Mouse (Mus musculus) olfactory bulb, adult 2 months (tissue): ENCODE measurements around the gene Hectd4. TPM values are rescaled to one million over a fixed set of nuclear protein-coding genes. Genes with fewer than 3 reads are reported as not detected.

ENCODE experiments used
- H3K27ac ChIP-seq: fragments of 200-500 bp; 2 replicates; pipeline ENCODE4 v1.5.1; 2012; ENCODE audit warnings: low read depth, low read length; ENCODE audit not compliant: insufficient read depth
- H3K4me1 ChIP-seq: fragments of 200-500 bp; 2 replicates; pipeline ENCODE4 v1.6.1; 2012; ENCODE audit warnings: low read length; ENCODE audit not compliant: control insufficient read depth, insufficient read depth
- H3K4me3 ChIP-seq: fragments of 200-500 bp; 2 replicates; pipeline ENCODE4 v1.5.1; 2012; ENCODE audit warnings: mild to moderate bottlenecking, low read depth, low read length, moderate library complexity; ENCODE audit not compliant: insufficient read depth
- CTCF ChIP-seq: fragments of 200-500 bp; IDR thresholded peaks from 2 replicates; pipeline ENCODE4 v1.5.1; 2012; ENCODE audit warnings: low read depth, mild to moderate bottlenecking, low read length, moderate library complexity; ENCODE audit not compliant: insufficient read depth
- POLR2A ChIP-seq: fragments of 200-500 bp; IDR thresholded peaks from 2 replicates; pipeline ENCODE4 v1.6.1; 2012; ENCODE audit warnings: mild to moderate bottlenecking, low read depth, low read length, moderate library complexity; ENCODE audit not compliant: insufficient read depth
- WGBS: fragments of 180-500 bp; shearing (Covaris S2); methylation state at CpG from one replicate; pipeline ENCODE4 v1.1.7; 2018; 5-methylcytosine and 5-hydroxymethylcytosine counted together
- polyA plus RNA-seq: library from polyadenylated mRNA; stranded (reverse); fragments of >200 nt; gene quantifications from 2 replicates; pipeline ENCODE4 v1.2.4, GENCODE M21; 2012; ENCODE audit warnings: low replicate concordance; ENCODE audit not compliant: missing spikeins, insufficient read depth, insufficient read length

Gene Hectd4
- polyA plus RNA-seq, 1 experiment: not detected

DNA sequence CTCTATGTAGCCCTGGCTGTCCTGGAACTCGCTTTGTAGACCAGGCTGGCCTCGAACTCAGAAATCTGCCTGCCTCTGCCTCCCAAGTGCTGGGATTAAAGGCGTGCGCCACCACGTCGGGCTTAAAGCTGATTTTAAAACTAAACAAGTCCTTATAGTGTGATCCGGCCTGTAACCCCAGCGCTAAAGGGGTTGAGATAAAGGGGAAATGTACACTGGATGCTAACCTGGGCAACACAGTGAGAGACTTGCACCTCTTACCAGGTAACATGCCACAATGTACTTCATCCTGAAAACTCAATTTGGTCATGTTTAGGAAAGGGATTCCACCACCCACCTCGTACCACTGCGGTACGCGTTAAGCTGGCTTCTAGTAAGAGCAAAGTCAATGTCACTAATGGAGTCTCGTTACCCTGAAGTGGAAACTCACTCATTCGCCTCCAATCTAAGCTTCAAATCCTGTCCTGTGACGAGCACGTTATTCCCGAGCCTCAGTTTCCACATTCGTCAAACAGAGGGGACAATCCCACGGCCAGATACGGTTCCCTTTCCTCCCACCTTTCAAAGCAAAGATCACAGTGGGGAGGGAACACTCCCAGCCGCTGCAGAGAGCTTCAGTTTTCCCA, 29.7 kb upstream of the Hectd4 start:
- 30% methylated on average over 21 of the region's 21 CpGs for WGBS
- peaks cover 19% of the 10 kb centered on the region for H3K4me1 ChIP-seq
- TF ChIP-seq CTCF (no peak), POLR2A (no peak)
- peak overlapping the region; percentile 90 for H3K4me3 ChIP-seq
- no peak overlapping the region for H3K27ac ChIP-seq

DNA sequence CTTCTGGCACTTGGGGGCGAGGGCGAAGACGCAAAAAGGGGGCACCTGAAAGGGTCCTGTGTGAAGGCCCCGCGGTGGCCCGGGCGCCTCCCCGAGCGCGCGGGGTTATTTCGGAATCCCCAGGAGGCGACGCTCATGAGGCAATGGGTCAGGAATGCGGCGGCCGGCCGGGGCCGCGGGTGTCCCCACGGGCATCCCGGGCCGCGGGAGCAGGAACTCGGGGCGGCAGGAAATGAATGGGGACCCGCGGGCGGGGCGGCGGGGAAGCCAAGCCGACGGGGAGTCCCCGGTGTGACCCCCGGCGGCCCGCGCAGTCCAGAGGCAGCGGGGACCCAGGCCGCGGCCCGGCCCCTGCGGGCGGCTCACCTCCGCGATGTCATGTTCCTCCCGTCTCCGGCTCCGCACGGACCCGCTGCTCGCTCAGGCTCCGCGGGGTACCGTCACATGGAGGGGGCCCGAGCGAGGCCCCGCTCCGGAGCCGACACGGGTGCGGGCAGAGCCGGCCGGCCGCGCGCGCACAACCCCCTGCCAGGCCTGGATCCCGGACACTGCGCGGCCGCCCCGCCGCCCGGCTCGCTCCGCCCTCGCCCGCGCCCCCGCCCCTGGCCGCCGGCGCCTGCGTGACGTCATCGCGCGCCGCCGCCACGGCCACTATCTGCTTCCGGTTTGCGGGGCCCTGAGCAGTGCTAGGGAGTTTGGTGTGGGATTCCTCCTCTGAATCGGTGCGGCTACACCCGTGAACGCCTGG, 29.0 kb upstream of the Hectd4 start, which contains the start of gene Ptpn11:
Gene Ptpn11 (minus strand): TSS at position 562 of the 748 bp plus-strand sequence.
- TF ChIP-seq CTCF: no peak
- TF ChIP-seq POLR2A: peak; percentile 67
- H3K4me1 ChIP-seq: peaks cover 15% of the 10 kb centered on the region
- H3K4me3 ChIP-seq: peak within 1 kb of the TSS; percentile 90
- H3K27ac ChIP-seq: 0 out of 2 replicates have a peak within 1 kb of the TSS, but pooled peaks have one; percentile 35
- under 1% methylated on average over 95 of the region's 98 CpGs for WGBS

DNA sequence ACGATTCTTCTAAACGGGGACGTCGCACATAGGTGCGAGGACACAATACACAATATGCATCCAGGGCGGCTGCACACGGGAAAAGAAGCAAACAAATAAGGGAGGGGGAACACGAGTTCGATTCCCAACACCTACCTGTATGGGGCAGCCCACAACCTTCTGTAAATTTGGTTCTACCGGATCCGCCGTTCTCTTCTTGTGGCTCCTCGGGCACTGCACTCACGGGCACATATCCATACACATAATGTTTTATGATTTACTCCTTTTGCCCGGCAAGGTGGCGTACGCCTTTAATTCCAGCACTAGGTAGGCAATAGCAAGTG, 28.5 kb upstream of the Hectd4 start:
- whole genome bisulfite sequencing: 10% methylated on average over 17 of the region's 17 CpGs
- Histone ChIP-seq H3K4me1 (peaks cover 15% of the 10 kb centered on the region), H3K27ac (0 out of 2 replicates have a peak overlapping the region, but pooled peaks have one; percentile 14), H3K4me3 (peak overlapping the region; percentile 90)
- no peak for TF ChIP-seq POLR2A
- no peak for TF ChIP-seq CTCF

DNA sequence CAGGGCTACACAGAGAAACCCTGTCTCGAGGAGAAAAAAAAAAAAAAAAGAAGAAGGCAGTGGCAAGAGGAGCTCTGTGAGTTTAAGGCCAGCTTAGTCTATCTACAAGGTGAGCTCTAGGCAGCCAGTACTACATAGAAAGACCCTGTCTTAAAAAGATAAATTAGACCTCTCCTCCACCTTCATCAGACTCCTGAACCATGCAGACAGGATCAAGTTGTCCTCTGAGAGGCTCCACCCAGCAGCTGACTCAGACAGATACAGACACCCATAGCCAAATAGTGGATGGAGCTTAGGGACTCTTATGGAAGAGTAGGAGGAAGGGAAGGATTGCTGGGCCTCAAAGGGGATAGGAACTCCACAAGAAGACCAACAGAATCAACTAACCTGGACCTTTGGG, 25.8 kb upstream of the Hectd4 start:
- TF ChIP-seq CTCF (no peak), POLR2A (no peak)
- H3K4me1 ChIP-seq: peaks cover 2% of the 10 kb centered on the region
- H3K4me3 ChIP-seq: no peak overlapping the region
- H3K27ac ChIP-seq: no peak overlapping the region
- WGBS: 20% methylated on average over 1 of the region's 1 CpGs

DNA sequence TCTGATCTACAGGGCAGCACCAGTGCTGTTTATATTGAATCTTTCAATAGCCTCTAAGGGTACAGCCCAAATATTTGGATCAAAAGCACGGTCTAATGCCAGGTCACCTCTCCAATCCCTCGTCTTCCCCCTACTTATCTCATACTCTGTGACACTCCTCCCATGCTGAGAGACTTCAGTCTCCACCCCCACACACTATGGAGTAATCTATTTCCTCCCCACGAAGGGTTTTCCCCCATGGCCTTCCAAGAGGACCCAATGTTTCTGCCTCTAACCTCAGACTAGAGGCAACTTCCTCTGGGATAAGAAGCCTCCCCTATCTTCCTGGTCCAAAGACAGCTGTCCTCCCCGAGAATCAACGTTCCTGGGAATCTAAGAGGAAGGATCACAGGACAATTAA, 23.3 kb upstream of the Hectd4 start:
- Histone ChIP-seq H3K27ac (no peak overlapping the region), H3K4me3 (no peak overlapping the region), H3K4me1 (no peaks in the 10 kb centered on the region)
- TF ChIP-seq POLR2A: no peak
- no peak for TF ChIP-seq CTCF
- WGBS: 51% methylated on average over 5 of the region's 5 CpGs

DNA sequence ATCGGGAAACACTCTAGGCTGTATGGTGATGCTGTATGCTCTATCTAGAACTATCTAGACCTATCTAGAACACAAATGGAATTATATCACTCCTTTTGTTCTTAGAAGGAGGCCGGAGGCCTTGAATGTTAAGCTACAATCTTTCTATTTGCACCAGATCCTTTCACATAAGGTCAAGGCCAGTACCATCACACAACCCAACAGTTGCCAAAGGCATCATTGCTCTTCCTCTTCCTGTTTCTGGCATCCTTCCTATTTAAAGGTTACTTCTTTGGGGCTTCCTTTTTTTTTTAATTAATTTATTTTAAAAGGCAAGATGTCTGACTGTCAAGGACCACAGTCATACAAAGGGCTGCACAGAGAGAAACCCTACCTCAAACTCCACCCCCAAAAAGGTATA, 22.7 kb upstream of the Hectd4 start:
- WGBS: 73% methylated on average over 2 of the region's 2 CpGs
- H3K4me1 ChIP-seq: no peaks in the 10 kb centered on the region
- no peak overlapping the region for H3K4me3 ChIP-seq
- H3K27ac ChIP-seq: no peak overlapping the region
- TF ChIP-seq CTCF: no peak

DNA sequence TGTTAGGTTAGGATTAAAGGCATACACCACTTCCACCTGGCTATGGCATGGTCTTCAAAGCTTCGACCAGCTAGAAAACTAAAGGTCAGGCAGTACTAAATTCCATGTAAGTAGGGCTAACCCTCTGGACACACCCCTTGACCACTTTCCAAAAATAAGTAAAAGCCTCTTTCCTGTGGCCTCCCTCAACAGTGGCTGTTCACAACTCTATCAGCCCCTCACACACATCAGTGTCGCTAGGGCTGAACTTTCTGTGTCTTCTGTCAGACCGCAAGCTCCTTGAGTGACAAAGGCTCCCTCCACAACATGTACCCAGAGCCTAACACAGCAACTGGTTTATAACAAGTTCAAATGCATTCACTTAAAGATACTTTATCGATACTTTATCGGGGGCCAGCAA, 21.6 kb upstream of the Hectd4 start:
- WGBS: 79% methylated on average over 5 of the region's 5 CpGs
- no peak for TF ChIP-seq POLR2A
- TF ChIP-seq CTCF: no peak
- Histone ChIP-seq H3K4me1 (no peaks in the 10 kb centered on the region), H3K27ac (no peak overlapping the region), H3K4me3 (no peak overlapping the region)

DNA sequence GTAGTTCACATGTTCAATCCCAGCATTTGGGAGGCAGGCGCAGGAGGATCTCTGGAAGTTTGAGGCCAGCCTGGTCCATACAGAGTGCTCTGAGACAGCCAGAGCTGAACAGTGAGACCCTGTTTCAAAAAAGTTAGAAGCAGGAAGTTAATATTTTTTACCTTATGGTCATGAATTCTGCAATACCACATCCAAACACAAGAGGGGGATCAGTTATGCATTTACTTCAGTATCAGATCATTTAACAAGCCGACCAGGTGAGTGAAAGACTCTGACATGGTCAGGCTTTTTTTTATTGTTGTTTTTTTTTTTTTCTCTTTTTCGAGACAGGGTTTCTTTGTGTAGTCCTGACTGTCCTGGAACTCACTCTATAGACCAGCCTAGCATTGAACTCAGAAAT, 18.3 kb upstream of the Hectd4 start:
- TF ChIP-seq POLR2A: no peak
- peak; percentile 20; the same call in 1 of the 2 replicates for TF ChIP-seq CTCF
- Histone ChIP-seq H3K4me3 (no peak overlapping the region), H3K27ac (no peak overlapping the region), H3K4me1 (peaks cover 8% of the 10 kb centered on the region)
- WGBS: 44% methylated on average over 3 of the region's 3 CpGs

DNA sequence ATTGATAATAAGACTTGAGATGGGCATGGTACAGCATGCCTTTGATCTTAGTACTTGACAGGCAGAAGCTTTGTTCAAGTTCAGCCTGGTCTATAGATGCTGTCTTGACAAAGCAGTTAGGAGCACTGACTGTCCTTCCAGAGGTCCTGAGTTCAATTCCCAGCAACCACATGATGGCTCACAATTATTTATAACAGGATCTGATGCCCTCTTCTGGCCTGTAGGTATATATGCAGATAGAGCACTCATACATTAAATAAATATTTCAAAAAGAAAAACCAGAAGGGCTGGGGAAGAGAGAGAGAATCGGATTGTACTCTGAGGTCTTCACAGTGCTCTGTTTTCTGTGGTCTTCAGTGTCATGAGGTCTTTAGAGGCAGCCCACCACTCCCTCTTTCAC, 17.6 kb upstream of the Hectd4 start:
- WGBS: 80% methylated on average over 1 of the region's 1 CpGs
- peaks cover 8% of the 10 kb centered on the region for H3K4me1 ChIP-seq
- TF ChIP-seq POLR2A (no peak), CTCF (no peak)
- H3K27ac ChIP-seq: no peak overlapping the region
- no peak overlapping the region for H3K4me3 ChIP-seq
